Mouse (Mus musculus) ES-Bruce4 (cell line): ENCODE measurements at regions not wholly inside any gene's neighbourhood (a gene's known extent, or its start where the extent isn't known, plus 50 kb on each side); places are given as distances from the start of the nearest gene placed in this dataset.
A peak's percentile ranks its signal among the peaks of the same experiment; 100 is the strongest.

Experiments
- CTCF ChIP-seq: IDR thresholded peaks from one replicate; pipeline ENCODE4 v1.8.1; 2011; ENCODE audit warnings: low read depth, low read length
- POLR2A ChIP-seq: IDR thresholded peaks from one replicate; pipeline ENCODE4 v1.8.1; 2011; ENCODE audit warnings: low read length; ENCODE audit not compliant: insufficient read depth

DNA sequence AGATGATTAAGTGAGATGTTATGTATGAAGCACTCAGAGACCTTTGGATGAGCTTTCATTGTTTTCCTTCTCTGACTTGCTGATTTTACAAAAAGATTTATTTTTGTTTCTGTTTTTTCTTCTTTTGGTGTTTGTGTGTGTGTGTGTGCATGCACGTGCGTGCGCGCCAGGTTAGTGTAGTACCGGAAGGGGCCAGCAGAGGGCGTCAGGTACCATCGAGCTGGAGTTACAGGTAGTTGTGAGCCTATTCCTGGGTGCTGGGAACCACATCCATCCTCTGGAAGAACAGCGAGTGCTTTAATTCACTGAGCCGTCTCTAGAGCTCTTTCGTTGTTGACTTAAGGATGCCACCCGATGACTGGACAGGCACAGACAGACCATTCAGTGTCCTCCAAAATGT is 93.2 kb downstream of the 4931417E11Rik start:
- TF ChIP-seq CTCF (peak; percentile 48), POLR2A (no peak)
